Mouse (Mus musculus) heart, postnatal 4 days (tissue): ENCODE data around the gene Hmgb3. TPM values are rescaled to one million over a fixed set of nuclear protein-coding genes. Genes with fewer than 3 reads are reported as not detected.

ENCODE experiments used
- DNase-seq: peaks from one replicate; pipeline ENCODE4 v3.0.0; 2021
- microRNA-seq, 2 experiments: library from miRNA; unstranded; fragments of <30 nt; microRNA quantifications; one replicate each; pipeline ENCODE4 v1.2.0; 2021 to 2022
- total RNA-seq, 2 experiments: library from RNA; stranded (reverse); gene quantifications; 2 replicates each; pipeline ENCODE4 v1.2.3; 2021

The Hmgb3 gene
- total RNA-seq, 2 experiments from 2014 or later = 117 to 137 TPM

DNA sequence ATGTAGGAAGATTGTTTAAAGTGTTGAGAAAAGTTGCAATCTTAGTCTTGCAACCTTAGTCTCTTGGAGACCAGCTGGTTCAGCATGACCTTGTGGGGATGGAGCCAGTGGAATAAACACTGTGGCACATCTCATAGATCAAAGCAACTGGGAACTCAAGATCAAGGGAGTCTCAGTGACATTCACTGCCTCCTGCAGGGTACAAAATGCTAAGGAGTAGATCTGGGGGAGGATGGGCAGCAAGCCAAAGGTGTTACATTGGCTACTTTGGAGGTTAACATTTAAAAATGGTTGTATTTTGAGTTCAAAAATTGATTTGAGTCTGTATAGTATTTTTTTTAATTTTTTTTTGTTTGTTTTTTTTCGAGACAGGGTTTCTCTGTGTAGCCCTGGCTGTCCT lies 33.5 kb downstream of the Hmgb3 start:
- DNase-seq = no peak

DNA sequence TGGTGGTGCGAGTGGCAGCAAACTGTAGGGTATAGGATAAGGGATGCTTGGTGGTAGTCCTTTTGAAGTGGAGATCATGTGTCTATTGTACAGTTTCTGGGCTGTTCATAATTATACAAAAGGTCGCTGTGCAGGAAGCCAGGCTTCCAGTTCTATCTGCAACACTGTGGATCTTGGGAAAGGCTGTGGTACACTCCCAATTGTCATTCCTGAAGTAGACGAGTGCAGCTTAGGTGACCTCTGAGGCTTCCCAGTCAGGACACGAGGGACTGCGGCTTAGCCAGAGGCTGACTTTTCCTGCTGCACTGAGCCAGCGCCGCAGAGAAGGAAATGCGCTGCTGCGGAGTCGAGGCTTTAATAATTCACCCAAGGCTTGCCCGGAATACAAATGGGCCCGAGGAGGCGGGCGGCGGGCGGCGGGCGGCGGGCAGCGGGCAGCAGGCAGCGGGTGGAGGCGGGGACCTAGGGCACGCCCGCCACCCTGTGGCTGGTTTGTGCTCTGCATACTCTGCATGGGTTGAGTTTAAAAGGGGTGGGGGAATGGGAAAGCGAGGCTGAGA lies 45.4 kb downstream of the Hmgb3 start:
- peak; percentile 60 for DNase-seq

Small RNA genes within 50 kb of the gene (microRNA-seq; reads per million reads assigned to microRNA genes)
- gene Gm23945 = 0 reads per million in 2 experiments

Other genes starting within 250 kb of the Hmgb3 start
- gene Mtmr1, start 191.2 kb upstream of the Hmgb3 start, total RNA-seq = 10 to 100 TPM; 25.2 to 26.8 TPM
- 10 to 100 TPM; 36.6 to 44.5 TPM for gene Cd99l2, start 63.1 kb upstream of the Hmgb3 start, total RNA-seq
- under 1 TPM in 1 of 2 experiments, not detected in 1; 0.38 TPM for gene Gpr50, start 107.7 kb downstream of the Hmgb3 start, total RNA-seq